Mouse (Mus musculus): ENCODE measurements around the gene Fcna. TPM values are rescaled to one million over a fixed set of nuclear protein-coding genes. Genes with fewer than 3 reads are reported as not detected.

The Fcna gene
- polyA plus RNA-seq, 1 experiment = not detected

- Histone ChIP-seq H3K4me3 (ENCODE audit: low read depth, low read length) (no peak overlapping the region), H3K9me3 (replicated peaks; ENCODE audit: control insufficient read depth, insufficient read depth, low read length, poor library complexity, severe bottlenecking) (no peaks in the 10 kb centered on the region), H3K27ac (ENCODE audit: insufficient read depth, low read length) (no peak overlapping the region), H3K27me3 (ENCODE audit: control insufficient read depth, insufficient read depth, low read length, poor library complexity, severe bottlenecking) (peaks cover 5% of the 10 kb centered on the region; the same call in 1 of the 2 replicates), H3K4me1 (ENCODE audit: control insufficient read depth, insufficient read depth, low read length) (no peaks in the 10 kb centered on the region), H3K9ac (ENCODE audit: low read depth, poor library complexity, severe bottlenecking) (no peak overlapping the region), H3K36me3 (ENCODE audit: control insufficient read depth, insufficient read depth, low read length, poor library complexity, severe bottlenecking) (no peaks in the 10 kb centered on the region)
- TF ChIP-seq EP300 (IDR thresholded peaks at IDR 0.05; ENCODE audit: insufficient read depth, low read depth, low read length) = no peak
- no peak for TF ChIP-seq POLR2A (IDR thresholded peaks at IDR 0.05; ENCODE audit: insufficient read depth, low read length)
- TF ChIP-seq CTCF (IDR thresholded peaks at IDR 0.05; ENCODE audit: low read depth, low read length) = no peak
Observed at GRCm38 (mm10) chr2:25582466-25583119, 45.2 kb downstream of the Fcna start.

- no peak overlapping the region for H3K4me3 ChIP-seq (ENCODE audit: low read depth, low read length)
- H3K27me3 ChIP-seq (ENCODE audit: control insufficient read depth, insufficient read depth, low read length, poor library complexity, severe bottlenecking) = peaks cover 5% of the 10 kb centered on the region; the same call in 1 of the 2 replicates
- no peaks in the 10 kb centered on the region for H3K36me3 ChIP-seq (ENCODE audit: control insufficient read depth, insufficient read depth, low read length, poor library complexity, severe bottlenecking)
- no peak overlapping the region for H3K9ac ChIP-seq (ENCODE audit: low read depth, poor library complexity, severe bottlenecking)
- H3K9me3 ChIP-seq (replicated peaks; ENCODE audit: control insufficient read depth, insufficient read depth, low read length, poor library complexity, severe bottlenecking) = no peaks in the 10 kb centered on the region
- no peaks in the 10 kb centered on the region for H3K4me1 ChIP-seq (ENCODE audit: control insufficient read depth, insufficient read depth, low read length)
- no peak for TF ChIP-seq CTCF (IDR thresholded peaks at IDR 0.05; ENCODE audit: low read depth, low read length)
- H3K27ac ChIP-seq (ENCODE audit: insufficient read depth, low read length) = no peak overlapping the region
Observed at GRCm38 (mm10) chr2:25581901-25582301, 45.9 kb downstream of the Fcna start.

DNA sequence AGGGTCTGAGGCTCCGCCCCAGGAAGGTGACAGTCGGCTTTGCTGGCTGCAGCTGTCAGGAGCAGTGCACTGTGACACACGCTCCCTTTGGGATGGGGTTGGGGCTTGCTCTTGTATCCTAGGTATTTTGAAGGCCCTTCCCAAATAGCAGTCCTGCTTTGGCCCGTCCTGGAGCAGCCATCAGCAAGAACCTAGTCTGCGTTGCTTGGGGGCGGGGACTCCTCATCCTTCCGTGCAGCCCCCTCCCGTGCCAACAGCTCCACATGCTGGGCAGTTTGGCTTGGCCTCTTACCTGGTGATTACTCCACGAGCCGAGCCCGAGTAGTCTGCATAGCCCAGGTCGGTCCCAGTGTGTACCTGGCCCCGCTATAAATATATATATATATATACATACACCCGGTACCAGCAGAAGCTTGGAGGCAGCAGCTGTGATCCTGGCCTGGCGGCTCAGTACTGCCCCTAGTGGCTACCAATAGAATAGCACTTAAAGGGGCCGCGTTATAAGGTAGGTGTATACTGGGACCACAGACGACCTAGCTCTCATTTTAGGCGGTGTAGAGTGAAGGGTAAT is 46.5 kb downstream of the Fcna start, which contains the start of gene Ajm1:
Ajm1 (minus strand) TSS at position 464 of the 571 bp plus-strand sequence.
- H3K4me1 ChIP-seq (ENCODE audit: control insufficient read depth, insufficient read depth, low read length) = no peaks in the 10 kb centered on the region
- H3K9ac ChIP-seq (ENCODE audit: low read depth, poor library complexity, severe bottlenecking) = no peak within 1 kb of the TSS
- H3K27me3 ChIP-seq (ENCODE audit: control insufficient read depth, insufficient read depth, low read length, poor library complexity, severe bottlenecking) = peaks cover 5% of the 10 kb centered on the region; the same call in 1 of the 2 replicates
- H3K27ac ChIP-seq (ENCODE audit: insufficient read depth, low read length) = no peak within 1 kb of the TSS
- TF ChIP-seq EP300 (IDR thresholded peaks at IDR 0.05; ENCODE audit: insufficient read depth, low read depth, low read length) (no peak), CTCF (IDR thresholded peaks at IDR 0.05; ENCODE audit: low read depth, low read length) (peak; percentile 82), POLR2A (IDR thresholded peaks at IDR 0.05; ENCODE audit: insufficient read depth, low read length) (no peak)
- no peaks in the 10 kb centered on the region for H3K36me3 ChIP-seq (ENCODE audit: control insufficient read depth, insufficient read depth, low read length, poor library complexity, severe bottlenecking)
- no peaks in the 10 kb centered on the region for H3K9me3 ChIP-seq (replicated peaks; ENCODE audit: control insufficient read depth, insufficient read depth, low read length, poor library complexity, severe bottlenecking)
- H3K4me3 ChIP-seq (ENCODE audit: low read depth, low read length) = 0 out of 2 replicates have a peak within 1 kb of the TSS, but pooled peaks have one; percentile 22

DNA sequence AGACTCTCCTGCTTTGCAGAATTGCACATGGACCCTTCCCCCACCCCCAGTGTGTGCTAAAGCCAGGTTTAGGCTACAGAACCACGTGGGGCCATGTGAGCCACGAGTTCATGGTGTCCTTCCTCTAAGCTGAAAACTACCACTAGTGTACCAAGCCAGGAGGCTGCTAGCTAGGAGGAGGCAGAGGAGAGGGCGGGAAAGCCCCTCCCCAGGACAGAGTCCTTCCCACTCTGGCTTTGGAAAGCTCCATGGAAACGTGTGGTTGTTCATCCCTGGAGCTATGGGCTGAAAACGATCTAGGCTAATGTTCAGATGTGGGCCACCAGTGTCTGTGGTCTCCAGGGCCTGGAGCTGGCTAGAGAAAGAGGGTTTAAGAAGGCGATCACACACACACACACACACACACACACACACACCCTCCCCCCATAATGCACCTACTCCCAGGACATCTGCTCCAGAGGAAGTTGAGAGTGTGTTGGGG is 47.2 kb downstream of the Fcna start:
- peaks cover under 1% of the 10 kb centered on the region for H3K4me1 ChIP-seq (ENCODE audit: control insufficient read depth, insufficient read depth, low read length)
- no peak overlapping the region for H3K27ac ChIP-seq (ENCODE audit: insufficient read depth, low read length)
- H3K27me3 ChIP-seq (ENCODE audit: control insufficient read depth, insufficient read depth, low read length, poor library complexity, severe bottlenecking) = peaks cover 5% of the 10 kb centered on the region; the same call in 1 of the 2 replicates
- no peak overlapping the region for H3K9ac ChIP-seq (ENCODE audit: low read depth, poor library complexity, severe bottlenecking)
- H3K36me3 ChIP-seq (ENCODE audit: control insufficient read depth, insufficient read depth, low read length, poor library complexity, severe bottlenecking) = no peaks in the 10 kb centered on the region
- H3K9me3 ChIP-seq (replicated peaks; ENCODE audit: control insufficient read depth, insufficient read depth, low read length, poor library complexity, severe bottlenecking) = no peaks in the 10 kb centered on the region
- no peak for TF ChIP-seq EP300 (IDR thresholded peaks at IDR 0.05; ENCODE audit: insufficient read depth, low read depth, low read length)
- no peak for TF ChIP-seq CTCF (IDR thresholded peaks at IDR 0.05; ENCODE audit: low read depth, low read length)
- TF ChIP-seq POLR2A (IDR thresholded peaks at IDR 0.05; ENCODE audit: insufficient read depth, low read length) = no peak
- no peak overlapping the region for H3K4me3 ChIP-seq (ENCODE audit: low read depth, low read length)

- Histone ChIP-seq H3K36me3 (ENCODE audit: control insufficient read depth, insufficient read depth, low read length, poor library complexity, severe bottlenecking) (no peaks in the 10 kb centered on the region), H3K9me3 (replicated peaks; ENCODE audit: control insufficient read depth, insufficient read depth, low read length, poor library complexity, severe bottlenecking) (no peaks in the 10 kb centered on the region), H3K9ac (ENCODE audit: low read depth, poor library complexity, severe bottlenecking) (peak overlapping the region; percentile 15; the same call in 1 of the 2 replicates), H3K27me3 (ENCODE audit: control insufficient read depth, insufficient read depth, low read length, poor library complexity, severe bottlenecking) (peaks cover 5% of the 10 kb centered on the region; the same call in 1 of the 2 replicates), H3K4me1 (ENCODE audit: control insufficient read depth, insufficient read depth, low read length) (peaks cover 2% of the 10 kb centered on the region), H3K4me3 (ENCODE audit: low read depth, low read length) (peak overlapping the region; percentile 24), H3K27ac (ENCODE audit: insufficient read depth, low read length) (no peak overlapping the region)
- TF ChIP-seq POLR2A (IDR thresholded peaks at IDR 0.05; ENCODE audit: insufficient read depth, low read length) (no peak), EP300 (IDR thresholded peaks at IDR 0.05; ENCODE audit: insufficient read depth, low read depth, low read length) (no peak), CTCF (IDR thresholded peaks at IDR 0.05; ENCODE audit: low read depth, low read length) (peak; percentile 67)
Observed at GRCm38 (mm10) chr2:25579737-25580460, 47.9 kb downstream of the Fcna start.
